Comparison of ENCODE assay signal across 8 mouse cellular contexts in genomic region chr6:124859725-124860124, GRCm38 (mm10). TPM values are rescaled to one million over a fixed set of nuclear protein-coding genes. Genes with fewer than 3 reads are reported as not detected.
A peak's percentile ranks its signal among the peaks of the same experiment; 100 is the strongest.
DNase-seq lines count a peak whose midpoint lies in the region; ATAC-seq lines count a peak whose summit lies in the region.

No protein-coding gene starts in this region.

- peak overlapping the region; percentile 51 for H3K9ac ChIP-seq in heart, embryonic 13.5 days
- H3K9ac ChIP-seq in liver, embryonic 12.5 days = no peak overlapping the region
- peak overlapping the region; percentile 32 for H3K9ac ChIP-seq in neural tube, embryonic 11.5 days (ENCODE audit: low read length)
- H3K9ac ChIP-seq in stomach, embryonic 16.5 days (ENCODE audit: low read length) = peak overlapping the region; percentile 51; the same call in 1 of the 2 replicates

- DNase-seq in CD4-positive helper T cell, adult 2 months (ENCODE audit: low read depth, low spot score) = peak; percentile 79
- peak; percentile 93 for DNase-seq in brain, adult 2 months (ENCODE audit: low read depth, low spot score)
- DNase-seq in fibroblast of lung, adult 2 months (ENCODE audit: low read depth) = peak; percentile 53
- peak; percentile 87 for DNase-seq in kidney, postnatal 14 days
- DNase-seq in neural tube, embryonic 11.5 days (ENCODE audit: low spot score) = peak; percentile 88

- no peak overlapping the region for H3K27ac ChIP-seq in heart, embryonic 13.5 days (replicated peaks)
- no peak overlapping the region for H3K27ac ChIP-seq in liver, embryonic 12.5 days
- 0 out of 2 replicates have a peak overlapping the region, but pooled peaks have one; percentile 20 for H3K27ac ChIP-seq in neural tube, embryonic 11.5 days (ENCODE audit: low read depth, low read length)
- H3K27ac ChIP-seq in stomach, embryonic 16.5 days (ENCODE audit: low read length) = no peak overlapping the region

- H3K9me3 ChIP-seq in heart, embryonic 13.5 days = no peaks in the 10 kb centered on the region
- H3K9me3 ChIP-seq in liver, embryonic 12.5 days (replicated peaks) = no peaks in the 10 kb centered on the region
- H3K9me3 ChIP-seq in neural tube, embryonic 11.5 days (ENCODE audit: control insufficient read depth, low read length) = no peaks in the 10 kb centered on the region
- no peaks in the 10 kb centered on the region for H3K9me3 ChIP-seq in stomach, embryonic 16.5 days (replicated peaks; ENCODE audit: control insufficient read depth, low read length)

- no peaks in the 10 kb centered on the region for H3K36me3 ChIP-seq in heart, embryonic 13.5 days
- H3K36me3 ChIP-seq in liver, embryonic 12.5 days = no peaks in the 10 kb centered on the region
- no peaks in the 10 kb centered on the region for H3K36me3 ChIP-seq in neural tube, embryonic 11.5 days (ENCODE audit: control insufficient read depth, insufficient read depth, low read length)
- no peaks in the 10 kb centered on the region for H3K36me3 ChIP-seq in stomach, embryonic 16.5 days (ENCODE audit: control insufficient read depth, insufficient read depth, low read length)

- peaks cover 46% of the 10 kb centered on the region for H3K4me1 ChIP-seq in heart, embryonic 13.5 days
- peaks cover 30% of the 10 kb centered on the region for H3K4me1 ChIP-seq in liver, embryonic 12.5 days
- peaks cover 25% of the 10 kb centered on the region for H3K4me1 ChIP-seq in neural tube, embryonic 11.5 days (ENCODE audit: control insufficient read depth, insufficient read depth, low read length)
- H3K4me1 ChIP-seq in stomach, embryonic 16.5 days (ENCODE audit: control insufficient read depth, insufficient read depth, low read length) = peaks cover 24% of the 10 kb centered on the region

- WGBS in heart, embryonic 13.5 days = 4% methylated on average over 12 of the region's 12 CpGs
- WGBS in liver, embryonic 12.5 days (ENCODE audit: insufficient replicate concordance) = 4% methylated on average over 12 of the region's 12 CpGs
- 8% methylated on average over 12 of the region's 12 CpGs for WGBS in neural tube, embryonic 11.5 days
- WGBS in stomach, embryonic 16.5 days = 5% methylated on average over 12 of the region's 12 CpGs

- peak overlapping the region; percentile 21; the same call in 1 of the 2 replicates for H3K4me3 ChIP-seq in heart, embryonic 13.5 days
- no peak overlapping the region for H3K4me3 ChIP-seq in liver, embryonic 12.5 days
- H3K4me3 ChIP-seq in neural tube, embryonic 11.5 days (ENCODE audit: low read depth, low read length) = no peak overlapping the region
- H3K4me3 ChIP-seq in stomach, embryonic 16.5 days (replicated peaks; ENCODE audit: low read length) = no peak overlapping the region

- peak overlapping the region; percentile 47 for H3K4me2 ChIP-seq in heart, embryonic 13.5 days
- H3K4me2 ChIP-seq in liver, embryonic 12.5 days = no peak overlapping the region
- H3K4me2 ChIP-seq in neural tube, embryonic 11.5 days (ENCODE audit: low read depth) = no peak overlapping the region
- H3K4me2 ChIP-seq in stomach, embryonic 16.5 days (ENCODE audit: low read depth, low read length) = no peak overlapping the region

- H3K27me3 ChIP-seq in heart, embryonic 13.5 days (replicated peaks) = peaks cover 60% of the 10 kb centered on the region
- H3K27me3 ChIP-seq in liver, embryonic 12.5 days (replicated peaks) = peaks cover 100% of the 10 kb centered on the region
- no peaks in the 10 kb centered on the region for H3K27me3 ChIP-seq in neural tube, embryonic 11.5 days (ENCODE audit: control insufficient read depth, insufficient read depth, low read length)
- peaks cover 8% of the 10 kb centered on the region; the same call in 1 of the 2 replicates for H3K27me3 ChIP-seq in stomach, embryonic 16.5 days (ENCODE audit: control insufficient read depth, insufficient read depth, low read length)

- no peak for ATAC-seq in heart, embryonic 13.5 days (ENCODE audit: extremely low read depth, insufficient number of reproducible peaks, low FRiP score, low TSS enrichment)
- ATAC-seq in liver, embryonic 12.5 days = peak; percentile 19; the same call in 1 of the 2 replicates
- peak; percentile 4; the same call in 1 of the 2 replicates for ATAC-seq in neural tube, embryonic 11.5 days (ENCODE audit: insufficient read depth, low FRiP score, low TSS enrichment)
- no peak for ATAC-seq in stomach, embryonic 16.5 days (ENCODE audit: insufficient read depth, low FRiP score)

RNA-seq across cellular contexts. Expression of gene P3h3, which starts 2.2 kb away (rescaled TPM):
- polyA plus RNA-seq in heart, embryonic 13.5 days (2015; fragmentation: Nextera tagmentation; extraction: Ambion mirVana) = 15.5 and 17.7 TPM in 2 replicates
- 5.0 and 5.5 TPM in 2 replicates for polyA plus RNA-seq in liver, embryonic 12.5 days (2016; fragmentation: Nextera tagmentation; extraction: Ambion mirVana)
- polyA plus RNA-seq in neural tube, embryonic 11.5 days (2014; fragmentation: Nextera tagmentation; extraction: Ambion mirVana) = 14.6 and 16.9 TPM in 2 replicates
- polyA plus RNA-seq in stomach, embryonic 16.5 days (2015; fragmentation: Nextera tagmentation; extraction: Ambion mirVana) = 9.9 and 11.5 TPM in 2 replicates

RNA-seq across cellular contexts. Expression of gene Gpr162, which starts 4.1 kb away (rescaled TPM):
- 1.6 TPM in 2 replicates for polyA plus RNA-seq in heart, embryonic 13.5 days (2015; fragmentation: Nextera tagmentation; extraction: Ambion mirVana)
- 0.08 and 0.17 TPM in 2 replicates for polyA plus RNA-seq in liver, embryonic 12.5 days (2016; fragmentation: Nextera tagmentation; extraction: Ambion mirVana)
- polyA plus RNA-seq in neural tube, embryonic 11.5 days (2014; fragmentation: Nextera tagmentation; extraction: Ambion mirVana) = 2.3 TPM in 2 replicates
- polyA plus RNA-seq in stomach, embryonic 16.5 days (2015; fragmentation: Nextera tagmentation; extraction: Ambion mirVana) = 1.1 and 1.7 TPM in 2 replicates

RNA-seq across cellular contexts. Expression of gene Gnb3, which starts 19.6 kb away (rescaled TPM):
- polyA plus RNA-seq in heart, embryonic 13.5 days (2015; fragmentation: Nextera tagmentation; extraction: Ambion mirVana) = 7.8 and 11.7 TPM in 2 replicates
- 0.29 and 0.43 TPM in 2 replicates for polyA plus RNA-seq in liver, embryonic 12.5 days (2016; fragmentation: Nextera tagmentation; extraction: Ambion mirVana)
- 0.22 and 0.29 TPM in 2 replicates for polyA plus RNA-seq in neural tube, embryonic 11.5 days (2014; fragmentation: Nextera tagmentation; extraction: Ambion mirVana)
- polyA plus RNA-seq in stomach, embryonic 16.5 days (2015; fragmentation: Nextera tagmentation; extraction: Ambion mirVana) = 0.66 and 1.5 TPM in 2 replicates

RNA-seq across cellular contexts. Expression of gene Cd4, which starts 28.3 kb away (rescaled TPM):
- polyA plus RNA-seq in heart, embryonic 13.5 days (2015; fragmentation: Nextera tagmentation; extraction: Ambion mirVana) = not detected in 2 replicates
- polyA plus RNA-seq in liver, embryonic 12.5 days (2016; fragmentation: Nextera tagmentation; extraction: Ambion mirVana) = 0.05 and 0.07 TPM in 2 replicates
- polyA plus RNA-seq in neural tube, embryonic 11.5 days (2014; fragmentation: Nextera tagmentation; extraction: Ambion mirVana) = 0.07 TPM in 1 of 2 replicates, not detected in the other
- polyA plus RNA-seq in stomach, embryonic 16.5 days (2015; fragmentation: Nextera tagmentation; extraction: Ambion mirVana) = 0.46 TPM in 2 replicates

RNA-seq across cellular contexts. Expression of gene Cdca3, which starts 30.4 kb away (rescaled TPM):
- polyA plus RNA-seq in heart, embryonic 13.5 days (2015; fragmentation: Nextera tagmentation; extraction: Ambion mirVana) = 123 and 132 TPM in 2 replicates
- 193 TPM in 2 replicates for polyA plus RNA-seq in liver, embryonic 12.5 days (2016; fragmentation: Nextera tagmentation; extraction: Ambion mirVana)
- polyA plus RNA-seq in neural tube, embryonic 11.5 days (2014; fragmentation: Nextera tagmentation; extraction: Ambion mirVana) = 190 and 195 TPM in 2 replicates
- polyA plus RNA-seq in stomach, embryonic 16.5 days (2015; fragmentation: Nextera tagmentation; extraction: Ambion mirVana) = 129 and 138 TPM in 2 replicates

Comparison
In these comparisons a context has a peak if more than half of its experiments do, and no peak if none do; other contexts are left out.
1. ATAC-seq: peak in liver, embryonic 12.5 days (single experiment) and neural tube, embryonic 11.5 days (single experiment); none in heart, embryonic 13.5 days (single experiment) and stomach, embryonic 16.5 days (single experiment).
2. Peak in every context shown above with its lines, with median percentiles within 50 percentile points of each other: DNase-seq.